Mouse (Mus musculus): ENCODE data around the gene Slc22a15. TPM values are rescaled to one million over a fixed set of nuclear protein-coding genes. Genes with fewer than 3 reads are reported as not detected.

Gene Slc22a15
- polyA plus RNA-seq, 1 experiment from 2014 or later = 5.0 TPM

- Histone ChIP-seq H3K4me2 (no peak overlapping the region), H3K4me3 (ENCODE audit: low read depth, low read length) (no peak overlapping the region), H3K9me3 (ENCODE audit: control insufficient read depth, low read length) (no peaks in the 10 kb centered on the region), H3K9ac (ENCODE audit: low read length) (no peak overlapping the region), H3K4me1 (ENCODE audit: control insufficient read depth, insufficient read depth, low read length) (no peaks in the 10 kb centered on the region), H3K36me3 (ENCODE audit: control insufficient read depth, insufficient read depth, low read length) (no peaks in the 10 kb centered on the region), H3K27ac (ENCODE audit: low read depth, low read length) (no peak overlapping the region), H3K27me3 (ENCODE audit: control insufficient read depth, insufficient read depth, low read length) (no peaks in the 10 kb centered on the region)
- ATAC-seq (ENCODE audit: low FRiP score) = no peak
- no peak for DNase-seq (ENCODE audit: low spot score, missing footprints)
- 87% methylated on average over 3 of the region's 3 CpGs for WGBS
Observed at GRCm38 (mm10) chr3:101861856-101862255, 62.4 kb downstream of the Slc22a15 start.

- Histone ChIP-seq H3K4me2 (no peak overlapping the region), H3K27ac (ENCODE audit: low read depth, low read length) (no peak overlapping the region), H3K27me3 (ENCODE audit: control insufficient read depth, insufficient read depth, low read length) (no peaks in the 10 kb centered on the region), H3K4me3 (ENCODE audit: low read depth, low read length) (no peak overlapping the region), H3K4me1 (ENCODE audit: control insufficient read depth, insufficient read depth, low read length) (no peaks in the 10 kb centered on the region), H3K36me3 (ENCODE audit: control insufficient read depth, insufficient read depth, low read length) (no peaks in the 10 kb centered on the region), H3K9ac (ENCODE audit: low read length) (no peak overlapping the region), H3K9me3 (ENCODE audit: control insufficient read depth, low read length) (no peaks in the 10 kb centered on the region)
- ATAC-seq (ENCODE audit: low FRiP score) (no peak), DNase-seq (ENCODE audit: low spot score, missing footprints) (no peak)
- 83% methylated on average over 7 of the region's 7 CpGs for WGBS
Observed at GRCm38 (mm10) chr3:101860151-101860550, 64.1 kb downstream of the Slc22a15 start.

GRCm38 (mm10) chr3:101859740-101860139, 64.5 kb downstream of the Slc22a15 start:
- Histone ChIP-seq H3K4me3 (ENCODE audit: low read depth, low read length) (no peak overlapping the region), H3K9me3 (ENCODE audit: control insufficient read depth, low read length) (no peaks in the 10 kb centered on the region), H3K27ac (ENCODE audit: low read depth, low read length) (no peak overlapping the region), H3K4me1 (ENCODE audit: control insufficient read depth, insufficient read depth, low read length) (no peaks in the 10 kb centered on the region), H3K27me3 (ENCODE audit: control insufficient read depth, insufficient read depth, low read length) (no peaks in the 10 kb centered on the region), H3K9ac (ENCODE audit: low read length) (no peak overlapping the region), H3K4me2 (no peak overlapping the region), H3K36me3 (ENCODE audit: control insufficient read depth, insufficient read depth, low read length) (no peaks in the 10 kb centered on the region)
- ATAC-seq (ENCODE audit: low FRiP score) (no peak), DNase-seq (ENCODE audit: low spot score, missing footprints) (no peak)
- WGBS = 67% methylated on average over 7 of the region's 7 CpGs

- WGBS = 79% methylated on average over 1 of the region's 1 CpGs
- H3K27ac ChIP-seq (ENCODE audit: low read depth, low read length) = no peak overlapping the region
- ATAC-seq (ENCODE audit: low FRiP score) = no peak
Observed at GRCm38 (mm10) chr3:101854075-101854474, 70.2 kb downstream of the Slc22a15 start.

GRCm38 (mm10) chr3:101851363-101851762, 72.9 kb downstream of the Slc22a15 start:
- peak; percentile 60 for DNase-seq (ENCODE audit: low spot score, missing footprints)
- WGBS = 80% methylated on average over 6 of the region's 6 CpGs
- Histone ChIP-seq H3K27ac (ENCODE audit: low read depth, low read length) (no peak overlapping the region), H3K4me1 (ENCODE audit: control insufficient read depth, insufficient read depth, low read length) (no peaks in the 10 kb centered on the region), H3K9ac (ENCODE audit: low read length) (no peak overlapping the region), H3K36me3 (ENCODE audit: control insufficient read depth, insufficient read depth, low read length) (no peaks in the 10 kb centered on the region), H3K4me2 (no peak overlapping the region), H3K27me3 (ENCODE audit: control insufficient read depth, insufficient read depth, low read length) (no peaks in the 10 kb centered on the region), H3K9me3 (ENCODE audit: control insufficient read depth, low read length) (no peaks in the 10 kb centered on the region), H3K4me3 (ENCODE audit: low read depth, low read length) (no peak overlapping the region)
- no peak for ATAC-seq (ENCODE audit: low FRiP score)

More at GRCm38 (mm10) chr3:101854075-101854474, 70.2 kb downstream of the Slc22a15 start:
- H3K36me3 ChIP-seq (ENCODE audit: control insufficient read depth, insufficient read depth, low read length) = no peaks in the 10 kb centered on the region
- H3K27me3 ChIP-seq (ENCODE audit: control insufficient read depth, insufficient read depth, low read length) = no peaks in the 10 kb centered on the region
- H3K9me3 ChIP-seq (ENCODE audit: control insufficient read depth, low read length) = no peaks in the 10 kb centered on the region
- no peak overlapping the region for H3K4me3 ChIP-seq (ENCODE audit: low read depth, low read length)
- no peaks in the 10 kb centered on the region for H3K4me1 ChIP-seq (ENCODE audit: control insufficient read depth, insufficient read depth, low read length)
- DNase-seq (ENCODE audit: low spot score, missing footprints) = no peak
- no peak overlapping the region for H3K9ac ChIP-seq (ENCODE audit: low read length)
- no peak overlapping the region for H3K4me2 ChIP-seq

- Histone ChIP-seq H3K4me3 (ENCODE audit: low read depth, low read length) (no peak within 1 kb of the TSS), H3K4me1 (ENCODE audit: control insufficient read depth, insufficient read depth, low read length) (no peaks in the 10 kb centered on the region), H3K4me2 (no peak within 1 kb of the TSS), H3K9me3 (ENCODE audit: control insufficient read depth, low read length) (no peaks in the 10 kb centered on the region), H3K9ac (ENCODE audit: low read length) (no peak within 1 kb of the TSS), H3K27me3 (ENCODE audit: control insufficient read depth, insufficient read depth, low read length) (no peaks in the 10 kb centered on the region), H3K36me3 (ENCODE audit: control insufficient read depth, insufficient read depth, low read length) (no peaks in the 10 kb centered on the region), H3K27ac (ENCODE audit: low read depth, low read length) (no peak within 1 kb of the TSS)
- ATAC-seq (ENCODE audit: low FRiP score) (no peak), DNase-seq (ENCODE audit: low spot score, missing footprints) (peak; percentile 47)
- WGBS = 83% methylated on average over 5 of the region's 5 CpGs
Observed at GRCm38 (mm10) chr3:101848816-101849215, 75.4 kb downstream of the Slc22a15 start, which contains the start of gene Mab21l3. Gene Mab21l3, minus strand, starts transcription at chr3:101848959.

- WGBS = 82% methylated on average over 4 of the region's 4 CpGs
- DNase-seq (ENCODE audit: low spot score, missing footprints) = no peak
Observed at GRCm38 (mm10) chr3:101846096-101846495, 78.2 kb downstream of the Slc22a15 start.

GRCm38 (mm10) chr3:101842372-101843094, 81.7 kb downstream of the Slc22a15 start:
- no peak for ATAC-seq (ENCODE audit: low FRiP score)
- 90% methylated on average over 7 of the region's 7 CpGs for WGBS

More at GRCm38 (mm10) chr3:101846096-101846495, 78.2 kb downstream of the Slc22a15 start:
- H3K4me3 ChIP-seq (ENCODE audit: low read depth, low read length) = no peak overlapping the region
- H3K4me1 ChIP-seq (ENCODE audit: control insufficient read depth, insufficient read depth, low read length) = no peaks in the 10 kb centered on the region
- H3K27me3 ChIP-seq (ENCODE audit: control insufficient read depth, insufficient read depth, low read length) = no peaks in the 10 kb centered on the region
- no peak for ATAC-seq (ENCODE audit: low FRiP score)
- no peak overlapping the region for H3K4me2 ChIP-seq
- no peaks in the 10 kb centered on the region for H3K36me3 ChIP-seq (ENCODE audit: control insufficient read depth, insufficient read depth, low read length)
- no peaks in the 10 kb centered on the region for H3K9me3 ChIP-seq (ENCODE audit: control insufficient read depth, low read length)
- no peak overlapping the region for H3K27ac ChIP-seq (ENCODE audit: low read depth, low read length)
- no peak overlapping the region for H3K9ac ChIP-seq (ENCODE audit: low read length)

GRCm38 (mm10) chr3:101839327-101839726, 84.9 kb downstream of the Slc22a15 start:
- Histone ChIP-seq H3K27ac (ENCODE audit: low read depth, low read length) (no peak overlapping the region), H3K4me1 (ENCODE audit: control insufficient read depth, insufficient read depth, low read length) (peaks cover 9% of the 10 kb centered on the region), H3K36me3 (ENCODE audit: control insufficient read depth, insufficient read depth, low read length) (no peaks in the 10 kb centered on the region), H3K4me2 (no peak overlapping the region), H3K9me3 (ENCODE audit: control insufficient read depth, low read length) (no peaks in the 10 kb centered on the region), H3K27me3 (ENCODE audit: control insufficient read depth, insufficient read depth, low read length) (no peaks in the 10 kb centered on the region; the same call in 1 of the 2 replicates), H3K9ac (ENCODE audit: low read length) (no peak overlapping the region), H3K4me3 (ENCODE audit: low read depth, low read length) (no peak overlapping the region)
- DNase-seq (ENCODE audit: low spot score, missing footprints) = peak; percentile 72
- WGBS = 86% methylated on average over 9 of the region's 9 CpGs
- no peak for ATAC-seq (ENCODE audit: low FRiP score)

More at GRCm38 (mm10) chr3:101842372-101843094, 81.7 kb downstream of the Slc22a15 start:
- Histone ChIP-seq H3K27me3 (ENCODE audit: control insufficient read depth, insufficient read depth, low read length) (no peaks in the 10 kb centered on the region), H3K9me3 (ENCODE audit: control insufficient read depth, low read length) (no peaks in the 10 kb centered on the region), H3K4me2 (no peak overlapping the region), H3K9ac (ENCODE audit: low read length) (no peak overlapping the region), H3K27ac (ENCODE audit: low read depth, low read length) (no peak overlapping the region), H3K4me1 (ENCODE audit: control insufficient read depth, insufficient read depth, low read length) (no peaks in the 10 kb centered on the region), H3K4me3 (ENCODE audit: low read depth, low read length) (no peak overlapping the region), H3K36me3 (ENCODE audit: control insufficient read depth, insufficient read depth, low read length) (no peaks in the 10 kb centered on the region)
- DNase-seq (ENCODE audit: low spot score, missing footprints) = peak; percentile 37

Data from midbrain, embryonic 11.5 days (tissue).